ENCODE assay signal across 33 mouse cellular contexts in the genomic region with DNA sequence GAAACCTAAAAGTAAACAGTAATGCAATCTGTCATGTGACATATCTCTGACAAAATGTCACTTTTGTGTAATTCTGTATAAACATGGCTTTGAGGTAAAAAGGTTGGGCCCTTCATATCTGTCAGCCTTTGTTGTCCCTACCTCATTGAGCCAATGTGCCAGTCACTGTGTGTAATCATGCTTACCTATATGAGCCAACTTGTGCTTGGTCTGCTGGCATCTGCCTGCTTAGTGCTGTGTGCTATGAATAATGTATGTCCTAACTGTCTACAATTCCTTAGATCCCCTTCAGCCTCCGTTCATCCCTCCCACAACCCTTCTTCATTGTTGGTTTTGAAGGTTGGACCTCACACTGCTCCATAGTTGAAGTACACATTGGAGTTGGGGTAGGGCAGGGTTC.
"Had no signal": no experiment of that assay in that cellular context is flagged by ENCODE, and none has a peak within 500 bp of the region (broad histone marks: within the 10 kb centered on the region; RNA-seq: fewer than 3 reads in every experiment).

No protein-coding gene starts in this region.

- ATAC-seq: liver, embryonic 12.5 days; liver, postnatal 0 days; lung, postnatal 0 days; midbrain, embryonic 13.5 days; midbrain, embryonic 15.5 days; midbrain, embryonic 16.5 days had no signal

- H3K9me3 ChIP-seq: limb, embryonic 10.5 days; limb, embryonic 12.5 days; limb, embryonic 13.5 days; limb, embryonic 15.5 days; liver, embryonic 12.5 days; liver, embryonic 13.5 days; liver, embryonic 15.5 days; lung, embryonic 15.5 days; megakaryocyte, embryonic 14.5 days; midbrain, embryonic 10.5 days; midbrain, embryonic 12.5 days; midbrain, embryonic 13.5 days; midbrain, embryonic 15.5 days; neural tube, embryonic 12.5 days; neural tube, embryonic 13.5 days had no signal

- H3K4me3 ChIP-seq: limb, embryonic 10.5 days; limb, embryonic 12.5 days; limb, embryonic 13.5 days; limb, embryonic 15.5 days; liver, embryonic 12.5 days; liver, embryonic 13.5 days; liver, embryonic 15.5 days; lung, embryonic 15.5 days; megakaryocyte, embryonic 14.5 days; midbrain, embryonic 10.5 days; midbrain, embryonic 12.5 days; midbrain, embryonic 13.5 days; midbrain, embryonic 15.5 days; myocyte; neural tube, embryonic 12.5 days; neural tube, embryonic 13.5 days had no signal

- H3K9ac ChIP-seq: limb, embryonic 12.5 days; limb, embryonic 13.5 days; limb, embryonic 15.5 days; liver, embryonic 12.5 days; liver, embryonic 13.5 days; liver, embryonic 14.5 days; liver, embryonic 15.5 days; liver, postnatal 0 days; lung, embryonic 14.5 days; lung, embryonic 15.5 days; midbrain, embryonic 12.5 days; midbrain, embryonic 13.5 days; midbrain, embryonic 15.5 days; neural tube, embryonic 12.5 days; neural tube, embryonic 13.5 days had no signal

- H3K27me3 ChIP-seq: limb, embryonic 12.5 days; limb, embryonic 13.5 days; limb, embryonic 15.5 days; liver, embryonic 12.5 days; liver, embryonic 13.5 days; liver, embryonic 15.5 days; lung, embryonic 15.5 days; megakaryocyte, embryonic 14.5 days; midbrain, embryonic 12.5 days; midbrain, embryonic 13.5 days; midbrain, embryonic 15.5 days; neural tube, embryonic 12.5 days; neural tube, embryonic 13.5 days had no signal

- DNase-seq: left cerebral cortex, postnatal 4 days; liver; liver, embryonic 13.5 days; liver, postnatal 0 days; lung, adult 18-20 months; lung, adult 2 months; lung, embryonic 14.5 days; lung, postnatal 10 days; lung, postnatal 14 days; lung, postnatal 36 days; lung, postnatal 4 days; midbrain, embryonic 14.5 days had no signal

- H3K27ac ChIP-seq: limb, embryonic 10.5 days; limb, embryonic 12.5 days; limb, embryonic 13.5 days; limb, embryonic 15.5 days; liver, embryonic 12.5 days; liver, embryonic 13.5 days; liver, embryonic 14.5 days; liver, embryonic 15.5 days; lung, embryonic 15.5 days; macrophage; midbrain, embryonic 10.5 days; midbrain, embryonic 12.5 days; midbrain, embryonic 13.5 days; midbrain, embryonic 15.5 days; neural tube, embryonic 12.5 days; neural tube, embryonic 13.5 days had no signal

- H3K4me1 ChIP-seq: limb, embryonic 10.5 days; limb, embryonic 12.5 days; limb, embryonic 13.5 days; limb, embryonic 15.5 days; liver, embryonic 12.5 days; liver, embryonic 13.5 days; liver, embryonic 15.5 days; lung, embryonic 15.5 days; midbrain, embryonic 10.5 days; midbrain, embryonic 12.5 days; midbrain, embryonic 13.5 days; midbrain, embryonic 15.5 days; neural tube, embryonic 12.5 days; neural tube, embryonic 13.5 days had no signal

- H3K36me3 ChIP-seq: limb, embryonic 10.5 days; limb, embryonic 12.5 days; limb, embryonic 13.5 days; limb, embryonic 15.5 days; liver, embryonic 12.5 days; liver, embryonic 13.5 days; liver, embryonic 15.5 days; lung, embryonic 15.5 days; midbrain, embryonic 10.5 days; midbrain, embryonic 12.5 days; midbrain, embryonic 13.5 days; midbrain, embryonic 15.5 days; neural tube, embryonic 12.5 days; neural tube, embryonic 13.5 days had no signal

- H3K4me2 ChIP-seq: limb, embryonic 12.5 days; limb, embryonic 13.5 days; limb, embryonic 15.5 days; liver, embryonic 11.5 days; liver, embryonic 12.5 days; liver, embryonic 13.5 days; liver, embryonic 15.5 days; lung, embryonic 14.5 days; lung, embryonic 15.5 days; midbrain, embryonic 11.5 days; midbrain, embryonic 12.5 days; midbrain, embryonic 13.5 days; midbrain, embryonic 15.5 days; neural tube, embryonic 12.5 days; neural tube, embryonic 13.5 days had no signal
